Mouse (Mus musculus): ENCODE data around the gene Gm42906. TPM values are rescaled to one million over a fixed set of nuclear protein-coding genes. Genes with fewer than 3 reads are reported as not detected.

Gm42906 gene
- total and polyA plus RNA-seq, 2 experiments from 2014 or later: not detected

GRCm38 (mm10) chr5:151167641-151168040 lies 260.3 kb downstream of the Gm42906 start:
- no peak for ATAC-seq
- H3K27ac ChIP-seq: no peak overlapping the region
- 74% methylated on average over 6 of the region's 6 CpGs for WGBS

GRCm38 (mm10) chr5:151166266-151166665 lies 261.7 kb downstream of the Gm42906 start:
- Histone ChIP-seq H3K4me2 (ENCODE audit: low read depth, low read length) (no peak overlapping the region), H3K27ac (no peak overlapping the region), H3K4me3 (ENCODE audit: low read length) (no peak overlapping the region), H3K36me3 (ENCODE audit: insufficient read depth, low read length) (no peaks in the 10 kb centered on the region), H3K9ac (replicated peaks; ENCODE audit: low read length) (no peak overlapping the region), H3K4me1 (ENCODE audit: insufficient read depth, low read length) (peaks cover 6% of the 10 kb centered on the region; the same call in 1 of the 2 replicates), H3K27me3 (ENCODE audit: insufficient read depth, low read length) (no peaks in the 10 kb centered on the region), H3K9me3 (ENCODE audit: low read length) (no peaks in the 10 kb centered on the region)
- DNase-seq (ENCODE audit: low spot score) (no peak), ATAC-seq (no peak)
- no peak for TF ChIP-seq CTCF (IDR thresholded peaks at IDR 0.05; ENCODE audit: low read depth)
- WGBS: 59% methylated on average over 5 of the region's 5 CpGs

More at GRCm38 (mm10) chr5:151167641-151168040, 260.3 kb downstream of the Gm42906 start:
- TF ChIP-seq CTCF (IDR thresholded peaks at IDR 0.05; ENCODE audit: low read depth): no peak
- no peak for DNase-seq (ENCODE audit: low spot score)
- Histone ChIP-seq H3K4me3 (ENCODE audit: low read length) (no peak overlapping the region), H3K9ac (replicated peaks; ENCODE audit: low read length) (no peak overlapping the region), H3K27me3 (ENCODE audit: insufficient read depth, low read length) (no peaks in the 10 kb centered on the region), H3K4me2 (ENCODE audit: low read depth, low read length) (no peak overlapping the region), H3K9me3 (ENCODE audit: low read length) (no peaks in the 10 kb centered on the region), H3K36me3 (ENCODE audit: insufficient read depth, low read length) (no peaks in the 10 kb centered on the region), H3K4me1 (ENCODE audit: insufficient read depth, low read length) (peaks cover 6% of the 10 kb centered on the region; the same call in 1 of the 2 replicates)

GRCm38 (mm10) chr5:151165381-151166016 lies 262.5 kb downstream of the Gm42906 start:
- Histone ChIP-seq H3K4me1 (ENCODE audit: insufficient read depth, low read length) (peaks cover 6% of the 10 kb centered on the region; the same call in 1 of the 2 replicates), H3K4me2 (ENCODE audit: low read depth, low read length) (no peak overlapping the region), H3K9me3 (ENCODE audit: low read length) (no peaks in the 10 kb centered on the region), H3K27ac (no peak overlapping the region), H3K4me3 (ENCODE audit: low read length) (no peak overlapping the region), H3K9ac (replicated peaks; ENCODE audit: low read length) (no peak overlapping the region), H3K27me3 (ENCODE audit: insufficient read depth, low read length) (no peaks in the 10 kb centered on the region), H3K36me3 (ENCODE audit: insufficient read depth, low read length) (no peaks in the 10 kb centered on the region)
- DNase-seq (ENCODE audit: low spot score): no peak
- TF ChIP-seq CTCF (IDR thresholded peaks at IDR 0.05; ENCODE audit: low read depth): no peak
- 87% methylated on average over 6 of the region's 6 CpGs for WGBS
- ATAC-seq: no peak

GRCm38 (mm10) chr5:151164815-151165214 lies 263.1 kb downstream of the Gm42906 start:
- no peak for ATAC-seq
- H3K27ac ChIP-seq: no peak overlapping the region
- 78% methylated on average over 4 of the region's 4 CpGs for WGBS

GRCm38 (mm10) chr5:151162642-151163041 lies 265.3 kb downstream of the Gm42906 start:
- H3K4me1 ChIP-seq (ENCODE audit: insufficient read depth, low read length): no peaks in the 10 kb centered on the region; the same call in 1 of the 2 replicates
- TF ChIP-seq CTCF (IDR thresholded peaks at IDR 0.05; ENCODE audit: low read depth): no peak
- 89% methylated on average over 3 of the region's 3 CpGs for WGBS
- no peak overlapping the region for H3K4me2 ChIP-seq (ENCODE audit: low read depth, low read length)
- no peak overlapping the region for H3K4me3 ChIP-seq (ENCODE audit: low read length)
- H3K9ac ChIP-seq (replicated peaks; ENCODE audit: low read length): no peak overlapping the region
- DNase-seq (ENCODE audit: low spot score) (no peak), ATAC-seq (no peak)
- no peak overlapping the region for H3K27ac ChIP-seq
- no peaks in the 10 kb centered on the region for H3K36me3 ChIP-seq (ENCODE audit: insufficient read depth, low read length)
- H3K9me3 ChIP-seq (ENCODE audit: low read length): no peaks in the 10 kb centered on the region
- no peaks in the 10 kb centered on the region for H3K27me3 ChIP-seq (ENCODE audit: insufficient read depth, low read length)

More at GRCm38 (mm10) chr5:151164815-151165214, 263.1 kb downstream of the Gm42906 start:
- peaks cover 6% of the 10 kb centered on the region; the same call in 1 of the 2 replicates for H3K4me1 ChIP-seq (ENCODE audit: insufficient read depth, low read length)
- no peak for DNase-seq (ENCODE audit: low spot score)
- H3K4me2 ChIP-seq (ENCODE audit: low read depth, low read length): no peak overlapping the region
- H3K27me3 ChIP-seq (ENCODE audit: insufficient read depth, low read length): no peaks in the 10 kb centered on the region
- H3K9me3 ChIP-seq (ENCODE audit: low read length): no peaks in the 10 kb centered on the region
- TF ChIP-seq CTCF (IDR thresholded peaks at IDR 0.05; ENCODE audit: low read depth): no peak
- H3K4me3 ChIP-seq (ENCODE audit: low read length): no peak overlapping the region
- no peaks in the 10 kb centered on the region for H3K36me3 ChIP-seq (ENCODE audit: insufficient read depth, low read length)
- H3K9ac ChIP-seq (replicated peaks; ENCODE audit: low read length): no peak overlapping the region

GRCm38 (mm10) chr5:151155247-151155646 lies 272.7 kb downstream of the Gm42906 start:
- H3K27ac ChIP-seq: no peak overlapping the region
- H3K4me1 ChIP-seq (ENCODE audit: insufficient read depth, low read length): no peaks in the 10 kb centered on the region
- H3K9ac ChIP-seq (replicated peaks; ENCODE audit: low read length): no peak overlapping the region
- H3K9me3 ChIP-seq (ENCODE audit: low read length): no peaks in the 10 kb centered on the region
- whole genome bisulfite sequencing: 100% methylated on average over 1 of the region's 1 CpGs
- TF ChIP-seq CTCF (IDR thresholded peaks at IDR 0.05; ENCODE audit: low read depth): no peak
- DNase-seq (ENCODE audit: low spot score) (no peak), ATAC-seq (no peak)
- H3K4me3 ChIP-seq (ENCODE audit: low read length): no peak overlapping the region
- no peaks in the 10 kb centered on the region for H3K36me3 ChIP-seq (ENCODE audit: insufficient read depth, low read length)
- no peak overlapping the region for H3K4me2 ChIP-seq (ENCODE audit: low read depth, low read length)
- no peaks in the 10 kb centered on the region for H3K27me3 ChIP-seq (ENCODE audit: insufficient read depth, low read length)

GRCm38 (mm10) chr5:151154780-151155179 lies 273.2 kb downstream of the Gm42906 start:
- Histone ChIP-seq H3K4me2 (ENCODE audit: low read depth, low read length) (no peak overlapping the region), H3K4me3 (ENCODE audit: low read length) (no peak overlapping the region), H3K27me3 (ENCODE audit: insufficient read depth, low read length) (no peaks in the 10 kb centered on the region), H3K4me1 (ENCODE audit: insufficient read depth, low read length) (no peaks in the 10 kb centered on the region), H3K27ac (no peak overlapping the region), H3K9me3 (ENCODE audit: low read length) (no peaks in the 10 kb centered on the region), H3K36me3 (ENCODE audit: insufficient read depth, low read length) (no peaks in the 10 kb centered on the region), H3K9ac (replicated peaks; ENCODE audit: low read length) (no peak overlapping the region)
- ATAC-seq: no peak
- WGBS: 40% methylated on average over 3 of the region's 3 CpGs
- TF ChIP-seq CTCF (IDR thresholded peaks at IDR 0.05; ENCODE audit: low read depth): no peak
- no peak for DNase-seq (ENCODE audit: low spot score)
